ENCODE assay signal across 13 mouse cellular contexts in the genomic region with DNA sequence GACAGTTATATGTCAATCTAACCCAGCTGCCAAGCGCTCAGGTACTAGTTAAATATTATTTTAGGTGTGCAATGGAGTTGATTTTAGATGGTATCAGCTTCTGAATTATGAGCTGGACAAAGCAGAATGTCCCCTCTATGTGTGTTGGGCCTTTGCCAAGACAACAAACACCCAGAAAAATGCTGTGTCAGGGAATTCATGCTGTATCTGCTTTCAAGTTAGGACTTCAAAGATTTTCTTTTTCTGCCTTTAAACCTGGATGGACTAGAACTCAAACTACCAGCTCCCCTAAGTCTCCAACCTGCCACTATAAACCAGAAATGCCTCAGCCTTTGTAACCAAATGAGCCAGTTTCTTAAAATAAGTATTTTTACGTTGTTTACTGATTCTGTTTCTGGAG.
"Had no signal": no experiment of that assay in that cellular context is flagged by ENCODE, and none has a peak within 500 bp of the region (broad histone marks: within the 10 kb centered on the region; RNA-seq: fewer than 3 reads in every experiment).

No protein-coding gene starts in this region.

- ATAC-seq: intestine, embryonic 15.5 days; liver, postnatal 0 days; midbrain, embryonic 15.5 days had no signal

- H3K9me3 ChIP-seq: intestine, embryonic 15.5 days; limb, embryonic 10.5 days; liver, embryonic 13.5 days; midbrain, embryonic 15.5 days; neural tube, embryonic 12.5 days had no signal

- H3K27me3 ChIP-seq: intestine, embryonic 15.5 days; liver, embryonic 13.5 days; megakaryocyte, embryonic 14.5 days; midbrain, embryonic 15.5 days; neural tube, embryonic 12.5 days had no signal

- H3K36me3 ChIP-seq: intestine, embryonic 15.5 days; midbrain, embryonic 15.5 days; neural tube, embryonic 12.5 days had no signal

- H3K4me2 ChIP-seq: intestine, embryonic 15.5 days; liver, embryonic 13.5 days; midbrain, embryonic 11.5 days; midbrain, embryonic 15.5 days; neural tube, embryonic 12.5 days had no signal

- H3K9ac ChIP-seq: intestine, embryonic 15.5 days; liver, embryonic 13.5 days; liver, postnatal 0 days; midbrain, embryonic 15.5 days; neural tube, embryonic 12.5 days had no signal

- H3K27ac ChIP-seq: intestine, embryonic 15.5 days; kidney, postnatal 0 days; left cerebral cortex, adult 2 months; limb, embryonic 10.5 days; liver, embryonic 13.5 days; macrophage; midbrain, embryonic 15.5 days; neural tube, embryonic 12.5 days had no signal

- DNase-seq: liver, embryonic 13.5 days; liver, postnatal 0 days; thymus, adult 18-20 months; thymus, postnatal 14 days had no signal

- H3K4me1 ChIP-seq: intestine, embryonic 15.5 days; limb, embryonic 10.5 days; liver, embryonic 13.5 days; midbrain, embryonic 15.5 days had no signal

- H3K4me3 ChIP-seq: intestine, embryonic 15.5 days; left cerebral cortex, adult 2 months; limb, embryonic 10.5 days; liver, embryonic 13.5 days; megakaryocyte, embryonic 14.5 days; midbrain, embryonic 15.5 days; neural tube, embryonic 12.5 days had no signal
